Mouse (Mus musculus): ENCODE results near the gene Naa40. TPM values are rescaled to one million over a fixed set of nuclear protein-coding genes. Genes with fewer than 3 reads are reported as not detected.

Gene Naa40
- 7.6 TPM for polyA plus RNA-seq (2014; fragmentation: Illumina TruSeq; extraction: RNeasy Lipid Tissue Mini Kit (QIAGEN cat#74804); ENCODE audit: low replicate concordance)

GRCm38 (mm10) chr19:7240782-7241690 lies at the start of gene Naa40:
Gene Naa40, minus strand, starts transcription at chr19:7241183.

GRCm38 (mm10) chr19:7267091-7267741 lies 26.2 kb upstream of the Naa40 start, which contains the start of gene Rcor2:
Gene Rcor2, plus strand, starts transcription at chr19:7267325.

GRCm38 (mm10) chr19:7217162-7217925 lies 23.6 kb downstream of the Naa40 start, which contains the start of gene Cox8a:
Gene Cox8a, minus strand, starts transcription at chr19:7217616.

GRCm38 (mm10) chr19:7205753-7206736 lies 34.9 kb downstream of the Naa40 start, which contains the start of gene Otub1:
Gene Otub1, minus strand, starts transcription at chr19:7206316.

Other genes with a start within 250 kb of the Naa40 start
- gene Dnajc4, start 248.6 kb downstream of the Naa40 start, polyA plus RNA-seq (2014; fragmentation: Illumina TruSeq; extraction: RNeasy Lipid Tissue Mini Kit (QIAGEN cat#74804); ENCODE audit: low replicate concordance), result not detected
- not detected for gene Nudt22, start 245.1 kb downstream of the Naa40 start, polyA plus RNA-seq (2014; fragmentation: Illumina TruSeq; extraction: RNeasy Lipid Tissue Mini Kit (QIAGEN cat#74804); ENCODE audit: low replicate concordance)
- gene Trpt1, start 245.1 kb downstream of the Naa40 start, polyA plus RNA-seq (2014; fragmentation: Illumina TruSeq; extraction: RNeasy Lipid Tissue Mini Kit (QIAGEN cat#74804); ENCODE audit: low replicate concordance), result 0.41 TPM
- 0.15 TPM for gene Fermt3, start 221.7 kb downstream of the Naa40 start, polyA plus RNA-seq (2014; fragmentation: Illumina TruSeq; extraction: RNeasy Lipid Tissue Mini Kit (QIAGEN cat#74804); ENCODE audit: low replicate concordance)
- gene Stip1, start 201.2 kb downstream of the Naa40 start, polyA plus RNA-seq (2014; fragmentation: Illumina TruSeq; extraction: RNeasy Lipid Tissue Mini Kit (QIAGEN cat#74804); ENCODE audit: low replicate concordance), result 19.6 TPM
- 1.7 TPM for gene Macrod1, start 184.4 kb downstream of the Naa40 start, polyA plus RNA-seq (2014; fragmentation: Illumina TruSeq; extraction: RNeasy Lipid Tissue Mini Kit (QIAGEN cat#74804); ENCODE audit: low replicate concordance)
- not detected for gene Flrt1, start 135.5 kb downstream of the Naa40 start, polyA plus RNA-seq (2014; fragmentation: Illumina TruSeq; extraction: RNeasy Lipid Tissue Mini Kit (QIAGEN cat#74804); ENCODE audit: low replicate concordance)
- gene Otub1, start 34.9 kb downstream of the Naa40 start, polyA plus RNA-seq (2014; fragmentation: Illumina TruSeq; extraction: RNeasy Lipid Tissue Mini Kit (QIAGEN cat#74804); ENCODE audit: low replicate concordance), result 7.0 TPM
- 78.7 TPM for gene Cox8a, start 23.6 kb downstream of the Naa40 start, polyA plus RNA-seq (2014; fragmentation: Illumina TruSeq; extraction: RNeasy Lipid Tissue Mini Kit (QIAGEN cat#74804); ENCODE audit: low replicate concordance)
- gene Rcor2, start 26.1 kb upstream of the Naa40 start, polyA plus RNA-seq (2014; fragmentation: Illumina TruSeq; extraction: RNeasy Lipid Tissue Mini Kit (QIAGEN cat#74804); ENCODE audit: low replicate concordance), result not detected
- 48.2 TPM for gene Mark2, start 100.7 kb upstream of the Naa40 start, polyA plus RNA-seq (2014; fragmentation: Illumina TruSeq; extraction: RNeasy Lipid Tissue Mini Kit (QIAGEN cat#74804); ENCODE audit: low replicate concordance)
- 1.6 TPM for gene Spindoc, start 141.8 kb upstream of the Naa40 start, polyA plus RNA-seq (2014; fragmentation: Illumina TruSeq; extraction: RNeasy Lipid Tissue Mini Kit (QIAGEN cat#74804); ENCODE audit: low replicate concordance)
- 4.3 TPM for gene 2700081O15Rik, start 176.4 kb upstream of the Naa40 start, polyA plus RNA-seq (2014; fragmentation: Illumina TruSeq; extraction: RNeasy Lipid Tissue Mini Kit (QIAGEN cat#74804); ENCODE audit: low replicate concordance)
- 356 TPM for gene Rtn3, start 242.1 kb upstream of the Naa40 start, polyA plus RNA-seq (2014; fragmentation: Illumina TruSeq; extraction: RNeasy Lipid Tissue Mini Kit (QIAGEN cat#74804); ENCODE audit: low replicate concordance)

Data from small intestine, adult 10 weeks (tissue).